Mouse (Mus musculus) G1E (cell line): ENCODE measurements around the gene Ccdc85a.

Experiments used
- CTCF ChIP-seq: IDR thresholded peaks from 2 replicates; pipeline ENCODE4 v1.5.1; 2012; ENCODE audit warnings: low read depth, low read length, inconsistent platforms, mixed read lengths
- GATA1 ChIP-seq: IDR thresholded peaks from 2 replicates; pipeline ENCODE4 v1.6.1; 2012; ENCODE audit warnings: borderline replicate concordance, low read length, inconsistent platforms, mixed read lengths

DNA sequence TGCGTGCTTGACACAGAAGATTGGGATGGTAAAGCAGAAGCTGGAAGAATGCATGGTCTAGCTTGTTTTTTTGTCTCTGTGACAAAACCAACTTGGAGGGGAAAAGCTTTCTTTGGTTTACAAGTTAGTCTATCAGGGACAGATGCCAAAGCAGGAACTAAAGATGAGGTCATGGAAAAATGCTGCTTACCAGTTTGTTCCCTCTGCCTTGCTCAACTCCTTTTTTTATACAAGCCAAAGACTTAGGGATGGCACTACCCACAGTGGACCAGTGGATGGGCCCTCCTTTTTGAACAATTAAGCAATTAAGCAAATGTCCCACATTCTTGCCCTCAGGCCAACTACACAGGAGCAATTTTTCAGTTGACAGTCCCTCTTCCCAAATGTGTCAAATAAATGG lies 42.8 kb downstream of the Ccdc85a start:
- TF ChIP-seq GATA1 = no peak
- TF ChIP-seq CTCF = no peak
